Mouse (Mus musculus) CH12.LX (cell line): ENCODE measurements around the gene Rras.

Experiments
- CTCF ChIP-seq, 2 experiments: IDR thresholded peaks in 1 of 2; conservative IDR thresholded peaks in 1 of 2; 2 replicates each; pipeline ENCODE4 v1.5.1; 2011 to 2012; ENCODE audit warnings: low read depth in 2 of 2, low read length in 2 of 2, improper control_type of control experiment in 1 of 2, inconsistent platforms in 1 of 2, mild to moderate bottlenecking in 1 of 2, moderate library complexity in 1 of 2
- E2F4 ChIP-seq: IDR thresholded peaks from 2 replicates; pipeline ENCODE4 v1.6.1; 2011; ENCODE audit warnings: low read depth, low read length, improper control_type of control experiment; ENCODE audit not compliant: insufficient replicate concordance
- USF2 ChIP-seq: conservative IDR thresholded peaks from 2 replicates; pipeline ENCODE4 v1.6.1; 2011; ENCODE audit warnings: low read depth, low read length, improper control_type of control experiment

DNA sequence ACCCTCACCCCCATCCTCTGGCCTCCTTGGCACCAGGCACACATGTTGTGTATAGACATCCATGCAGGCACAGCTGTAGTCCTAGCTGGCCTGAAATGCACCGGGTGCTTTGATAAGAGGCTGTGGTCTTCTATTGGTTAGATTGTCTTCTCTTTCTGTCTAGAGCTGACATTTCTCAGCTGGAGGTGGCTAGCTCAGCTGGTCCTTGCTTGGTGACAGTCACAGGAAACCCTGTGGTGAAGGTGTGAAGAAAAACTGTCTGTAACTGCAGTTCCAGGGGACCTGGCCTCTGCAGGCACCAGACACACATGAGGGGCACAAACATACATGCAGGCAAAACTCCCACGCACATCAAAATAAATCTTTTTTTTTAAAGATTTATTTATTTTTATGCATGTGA, 51.9 kb downstream of the Rras start:
- TF ChIP-seq CTCF (conservative IDR thresholded peaks at IDR 0.05 in 1 of 2, IDR thresholded peaks at IDR 0.05 in 1 of 2; ENCODE audit: low read depth in 2 of 2, low read length in 2 of 2) (no peak), USF2 (no peak), E2F4 (no peak)
